Mouse (Mus musculus) CH12.LX (cell line): ENCODE data around the gene Cd3e. TPM values are rescaled to one million over a fixed set of nuclear protein-coding genes. Genes with fewer than 3 reads are reported as not detected.

Source experiments
- DNase-seq: peaks from one replicate; pipeline ENCODE4 v3.0.0-alpha.2; 2013; ENCODE audit errors: extremely low read depth
- H3K27ac ChIP-seq: 2 replicates; pipeline ENCODE4 v1.5.1; 2012; ENCODE audit warnings: low read depth, mild to moderate bottlenecking, control low read depth, moderate library complexity; ENCODE audit not compliant: insufficient read depth
- H3K27me3 ChIP-seq: replicated peaks from 2 replicates; pipeline ENCODE3; 2012; ENCODE audit warnings: inconsistent platforms
- H3K36me3 ChIP-seq, 2 experiments: replicated peaks in 1 of 2; 2 replicates each; pipeline versions ENCODE3 to v1.6.1; 2012; ENCODE audit warnings: inconsistent platforms in 1 of 2, low read length in 1 of 2, mild to moderate bottlenecking in 1 of 2, mixed read lengths in 1 of 2, moderate library complexity in 1 of 2; ENCODE audit not compliant: control insufficient read depth in 1 of 2, insufficient read depth in 1 of 2
- H3K4me1 ChIP-seq, 2 experiments: 2 replicates each; pipeline ENCODE4 v1.6.1; 2012; ENCODE audit warnings: inconsistent platforms in 1 of 2, moderate library complexity in 1 of 2; ENCODE audit not compliant: insufficient read depth in 2 of 2, control insufficient read depth in 1 of 2
- H3K4me2 ChIP-seq: 2 replicates; pipeline ENCODE4 v1.6.1; 2012; ENCODE audit warnings: low read depth, mild to moderate bottlenecking, control low read depth; ENCODE audit not compliant: poor library complexity, insufficient read depth, severe bottlenecking
- H3K4me3 ChIP-seq, 3 experiments: fragments of 150-350 bp in 1 of 3; sonication (generic) in 1 of 3; replicated peaks in 1 of 3; 2 replicates each; pipeline versions ENCODE3 to v1.5.1; 2011 to 2012; ENCODE audit warnings: low read depth in 2 of 3, low read length in 2 of 3, mild to moderate bottlenecking in 2 of 3, moderate library complexity in 2 of 3, control low read depth in 1 of 3, improper control_type of control experiment in 1 of 3, inconsistent platforms in 1 of 3, mixed read lengths in 1 of 3; ENCODE audit not compliant: poor library complexity in 1 of 3
- H3K79me2 ChIP-seq: replicated peaks from 2 replicates; pipeline ENCODE4 v1.6.1; 2012; ENCODE audit warnings: mild to moderate bottlenecking, moderate library complexity; ENCODE audit not compliant: control insufficient read depth, poor library complexity, insufficient read depth, severe bottlenecking; ENCODE audit errors: extremely low read depth
- H3K9ac ChIP-seq: 2 replicates; pipeline ENCODE4 v1.6.1; 2012; ENCODE audit warnings: low read depth, mild to moderate bottlenecking, control low read depth, moderate library complexity; ENCODE audit not compliant: insufficient read depth
- H3K9me3 ChIP-seq: replicated peaks from 2 replicates; pipeline ENCODE3; 2012; ENCODE audit warnings: low read length, inconsistent platforms, mixed read lengths
- BHLHE40 ChIP-seq: IDR thresholded peaks from 2 replicates; pipeline ENCODE4 v1.6.1; 2011; ENCODE audit warnings: mild to moderate bottlenecking, low read depth, low read length, improper control_type of control experiment
- CHD1 ChIP-seq: IDR thresholded peaks from 2 replicates; pipeline ENCODE4 v1.6.1; 2012; ENCODE audit warnings: low read depth, low read length, improper control_type of control experiment, inconsistent platforms
- CTCF ChIP-seq, 2 experiments: IDR thresholded peaks in 1 of 2; conservative IDR thresholded peaks in 1 of 2; 2 replicates each; pipeline ENCODE4 v1.5.1; 2011 to 2012; ENCODE audit warnings: low read depth in 2 of 2, low read length in 2 of 2, improper control_type of control experiment in 1 of 2, inconsistent platforms in 1 of 2, mild to moderate bottlenecking in 1 of 2, moderate library complexity in 1 of 2
- EP300 ChIP-seq: IDR thresholded peaks from 2 replicates; pipeline ENCODE4 v1.6.1; 2011; ENCODE audit warnings: low read length, improper control_type of control experiment
- IRF4 ChIP-seq: IDR thresholded peaks from 2 replicates; pipeline ENCODE4 v1.6.1; 2014; ENCODE audit warnings: low read depth, mild to moderate bottlenecking, inconsistent platforms, low read length, improper control_type of control experiment
- JUN ChIP-seq: IDR thresholded peaks from 2 replicates; pipeline ENCODE4 v1.6.1; 2011; ENCODE audit warnings: low read depth, mild to moderate bottlenecking, low read length, improper control_type of control experiment, moderate library complexity; ENCODE audit not compliant: insufficient read depth
- JUND ChIP-seq: conservative IDR thresholded peaks from 2 replicates; pipeline ENCODE4 v1.6.1; 2011; ENCODE audit warnings: low read depth, low read length, improper control_type of control experiment
- MAFK ChIP-seq: IDR thresholded peaks from 2 replicates; pipeline ENCODE4 v1.6.1; 2011; ENCODE audit warnings: low read length, improper control_type of control experiment; ENCODE audit not compliant: insufficient replicate concordance
- MEF2A ChIP-seq: IDR thresholded peaks from 2 replicates; pipeline ENCODE4 v1.6.1; 2014; ENCODE audit warnings: low read depth, mild to moderate bottlenecking, inconsistent platforms, low read length, improper control_type of control experiment, borderline replicate concordance
- MXI1 ChIP-seq: IDR thresholded peaks from 2 replicates; pipeline ENCODE4 v1.6.1; 2011; ENCODE audit warnings: mild to moderate bottlenecking, low read depth, low read length, improper control_type of control experiment
- POLR2A ChIP-seq: IDR thresholded peaks from 2 replicates; pipeline ENCODE4 v1.6.1; 2011; ENCODE audit warnings: low read depth, mild to moderate bottlenecking, improper control_type of control experiment, low read length
- SIN3A ChIP-seq: IDR thresholded peaks from 2 replicates; pipeline ENCODE4 v1.6.1; 2012; ENCODE audit warnings: low read length, improper control_type of control experiment, inconsistent platforms
- TCF12 ChIP-seq: IDR thresholded peaks from 2 replicates; pipeline ENCODE4 v1.6.1; 2014; ENCODE audit warnings: low read depth, mild to moderate bottlenecking, inconsistent platforms, low read length, improper control_type of control experiment
- ZC3H11A ChIP-seq: IDR thresholded peaks from 2 replicates; pipeline ENCODE4 v1.6.1; 2012; ENCODE audit warnings: low read depth, mild to moderate bottlenecking, inconsistent platforms, low read length, improper control_type of control experiment
- ZNF384 ChIP-seq: IDR thresholded peaks from 2 replicates; pipeline ENCODE4 v1.6.1; 2012; ENCODE audit warnings: low read depth, low read length, improper control_type of control experiment, inconsistent platforms
- dilution Hi-C: fragments of 300-500 bp; cut with MboI; formaldehyde crosslinking; loops from 2 replicates; pipeline ENCODE4 v1.14.3; 2020; ENCODE audit warnings: low sequenced_read_pairs; ENCODE audit not compliant: extremely low pct_unique_long_range_greater_than_20kb, extremely low pct_ligation_motif_present
- in situ Hi-C: fragments of 300-500 bp; cut with MboI; formaldehyde crosslinking; loops from 3 replicates; pipeline ENCODE4 v1.14.3; 2019; ENCODE audit warnings: low sequenced_read_pairs, low pct_ligation_motif_present, low pct_unique_long_range_greater_than_20kb, mixed read lengths
- polyA plus RNA-seq: library from polyadenylated mRNA; unstranded; fragments of >175 nt; gene quantifications from 2 replicates; pipeline ENCODE4 v1.2.1, GENCODE M21; 2012; ENCODE audit warnings: low read depth; ENCODE audit not compliant: insufficient read length
- total RNA-seq, 2 experiments: library from RNA; depleted of rRNA; stranded (reverse); fragments of 300-350 nt in 1 of 2; fragments of >200 nt in 1 of 2; gene quantifications; 2 replicates each; pipeline ENCODE4 v1.2.3; 2012 to 2014

The Cd3e gene
- total and polyA plus RNA-seq, 3 experiments, result not detected

DNA sequence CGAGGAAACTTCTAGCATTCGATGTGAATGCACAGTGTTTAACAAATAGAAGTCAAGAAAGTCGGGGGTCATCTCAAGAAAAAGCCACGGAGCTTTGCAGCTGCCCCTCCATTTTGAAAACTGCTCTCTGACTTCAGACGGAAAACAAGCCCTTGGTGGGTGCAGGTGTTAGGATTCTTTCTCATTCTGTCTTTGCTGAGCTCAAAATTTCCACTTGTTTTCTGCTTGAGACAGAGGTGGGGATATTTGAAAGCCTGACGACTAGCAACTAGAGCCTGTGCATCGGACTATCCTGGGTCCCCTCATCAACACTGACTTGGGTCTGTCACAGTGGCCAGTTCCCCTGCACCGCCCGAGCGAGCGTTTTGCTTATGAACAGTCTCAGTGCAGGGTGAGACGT, 2.0 kb downstream of the Cd3e start:
- no peak for DNase-seq
- in situ Hi-C loops (loop anchor here (5.0 to 25.0 kb wide), 2 partner anchors 35 to 380 kb away; partner anchors contain the start of gene Fxyd2), dilution Hi-C loops (no loop called here)
- no peaks in the 10 kb centered on the region for H3K27me3 ChIP-seq
- TF ChIP-seq BHLHE40 (no peak), MEF2A (0 out of 2 replicates have a peak, but pooled peaks have one; percentile 24), MXI1 (0 out of 2 replicates have a peak, but pooled peaks have one; percentile 30), SIN3A (no peak), ZC3H11A (no peak), IRF4 (peak; percentile 61), JUND (peak; percentile 55; the same call in 1 of the 2 replicates), POLR2A (no peak), CHD1 (0 out of 2 replicates have a peak, but pooled peaks have one; percentile 45), MAFK (0 out of 2 replicates have a peak, but pooled peaks have one; percentile 14), TCF12 (peak; percentile 55; the same call in 1 of the 2 replicates), JUN (peak; percentile 64), EP300 (peak; percentile 69), ZNF384 (no peak)
- H3K79me2 ChIP-seq, result no peaks in the 10 kb centered on the region
- peak overlapping the region; percentile 7; the same call in 1 of the 2 replicates for H3K9ac ChIP-seq
- H3K27ac ChIP-seq, result no peak overlapping the region
- H3K4me2 ChIP-seq, result peak overlapping the region; percentile 41
- peaks cover 15 to 25% of the 10 kb centered on the region in 2 experiments for H3K4me1 ChIP-seq
- H3K4me3 ChIP-seq, result no peak overlapping the region
- no peaks in the 10 kb centered on the region for H3K36me3 ChIP-seq
- no peaks in the 10 kb centered on the region for H3K9me3 ChIP-seq

DNA sequence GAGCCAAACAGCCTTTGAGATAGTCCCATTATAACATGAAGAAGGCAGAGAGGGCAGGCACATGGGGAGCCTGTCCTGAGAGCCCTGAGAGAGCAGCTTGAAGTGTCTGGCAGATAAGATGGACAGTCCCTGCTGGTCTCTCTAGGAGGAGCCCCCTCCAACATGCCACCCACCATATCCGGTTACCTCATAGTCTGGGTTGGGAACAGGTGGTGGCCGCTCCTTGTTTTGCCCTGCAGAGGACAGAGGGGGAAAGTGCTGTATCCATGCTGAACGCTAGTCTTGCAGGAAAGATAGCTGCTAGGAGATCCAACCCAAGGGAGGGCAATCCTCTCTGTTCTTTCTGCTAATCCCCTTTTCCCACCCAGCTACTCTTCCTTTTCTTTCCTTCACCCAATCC, 9.2 kb downstream of the Cd3e start:
- no peak for DNase-seq
- no peak overlapping the region for H3K27ac ChIP-seq
- in situ Hi-C loops, result loop anchor here (25.0 kb wide), 1 partner anchor 387 kb away; the partner anchor contains the start of gene Fxyd2
- H3K9me3 ChIP-seq, result no peaks in the 10 kb centered on the region
- no peaks in the 10 kb centered on the region for H3K36me3 ChIP-seq
- no peak for TF ChIP-seq CTCF (conservative IDR thresholded peaks at IDR 0.05 in 1 of 2, IDR thresholded peaks at IDR 0.05 in 1 of 2; ENCODE audit: low read depth in 2 of 2, low read length in 2 of 2)
- TF ChIP-seq, all 38 proteins: peak for 0
- Histone ChIP-seq H3K79me2 (no peaks in the 10 kb centered on the region), H3K27me3 (no peaks in the 10 kb centered on the region), H3K4me2 (no peak overlapping the region), H3K4me3 (no peak overlapping the region), H3K9ac (no peak overlapping the region), H3K4me1 (peaks cover 6 to 10% of the 10 kb centered on the region in 2 experiments; a peak in 3 of 4 replicates)
- dilution Hi-C loops, result no loop called here
